Mouse (Mus musculus) heart, adult 2 months (tissue): ENCODE data around the gene Zzef1. TPM values are rescaled to one million over a fixed set of nuclear protein-coding genes. Genes with fewer than 3 reads are reported as not detected.

Experiments
- DNase-seq, 2 experiments: peaks; one replicate each; pipeline ENCODE4 v3.0.0; 2021
- H3K27ac ChIP-seq: fragments of 200-600 bp; 2 replicates; pipeline ENCODE4 v1.8.1; 2022
- H3K27me3 ChIP-seq: fragments of 200-500 bp; 2 replicates; pipeline ENCODE4 v1.6.1; 2012; ENCODE audit warnings: mild to moderate bottlenecking, low read length, inconsistent platforms, mixed read lengths; ENCODE audit not compliant: control insufficient read depth, insufficient read depth
- H3K36me3 ChIP-seq: fragments of 200-500 bp; 2 replicates; pipeline ENCODE4 v1.6.1; 2012; ENCODE audit warnings: low read length, inconsistent platforms; ENCODE audit not compliant: control insufficient read depth, insufficient read depth
- H3K4me1 ChIP-seq: fragments of 200-500 bp; 2 replicates; pipeline ENCODE4 v1.6.1; 2011; ENCODE audit warnings: low read length; ENCODE audit not compliant: control insufficient read depth, insufficient read depth
- H3K4me3 ChIP-seq: fragments of 200-600 bp; 2 replicates; pipeline ENCODE4 v1.8.1; 2022
- H3K79me2 ChIP-seq: fragments of 200-500 bp; replicated peaks from 2 replicates; pipeline ENCODE4 v1.6.1; 2012; ENCODE audit warnings: mild to moderate bottlenecking, inconsistent platforms, low read length, moderate library complexity, mixed read lengths; ENCODE audit not compliant: control insufficient read depth, insufficient read depth
- H3K9ac ChIP-seq: fragments of 200-500 bp; 2 replicates; pipeline ENCODE4 v1.6.1; 2012; ENCODE audit warnings: low read depth, mild to moderate bottlenecking, control low read depth, inconsistent platforms, low read length, mixed read lengths
- CTCF ChIP-seq: fragments of 200-600 bp; IDR thresholded peaks from 2 replicates; pipeline ENCODE4 v1.8.1; 2022; ENCODE audit warnings: antibody characterized with exemption, mild to moderate bottlenecking, moderate library complexity
- EP300 ChIP-seq: fragments of 200-500 bp; IDR thresholded peaks from 2 replicates; pipeline ENCODE4 v1.6.1; 2011; ENCODE audit warnings: low read depth, low read length, control low read depth; ENCODE audit not compliant: insufficient read depth
- POLR2A ChIP-seq: fragments of 200-500 bp; IDR thresholded peaks from 2 replicates; pipeline ENCODE4 v1.6.1; 2011; ENCODE audit warnings: mild to moderate bottlenecking, low read depth, low read length, control low read depth; ENCODE audit not compliant: insufficient read depth
- WGBS: fragments of 180-500 bp; shearing (Covaris S2); methylation state at CpG from one replicate; pipeline ENCODE4 v1.1.7; 2018; 5-methylcytosine and 5-hydroxymethylcytosine counted together
- intact Hi-C: fragments of 180-260 bp; cut with DNase I; formaldehyde crosslinking; loops from one replicate; pipeline ENCODE4 v1.15.1; 2025
- polyA plus RNA-seq: library from polyadenylated mRNA; depleted of rRNA; stranded (reverse); fragments of >200 nt; gene quantifications from 2 replicates; pipeline ENCODE4 v1.2.3, GENCODE M21; 2012
- total RNA-seq, 2 experiments: library from RNA; stranded (reverse); gene quantifications; 2 replicates each; pipeline ENCODE4 v1.2.3; 2021

Zzef1 gene
- total and polyA plus RNA-seq, 3 experiments, result 14.1 to 17.5 (median 17.4) TPM

DNA sequence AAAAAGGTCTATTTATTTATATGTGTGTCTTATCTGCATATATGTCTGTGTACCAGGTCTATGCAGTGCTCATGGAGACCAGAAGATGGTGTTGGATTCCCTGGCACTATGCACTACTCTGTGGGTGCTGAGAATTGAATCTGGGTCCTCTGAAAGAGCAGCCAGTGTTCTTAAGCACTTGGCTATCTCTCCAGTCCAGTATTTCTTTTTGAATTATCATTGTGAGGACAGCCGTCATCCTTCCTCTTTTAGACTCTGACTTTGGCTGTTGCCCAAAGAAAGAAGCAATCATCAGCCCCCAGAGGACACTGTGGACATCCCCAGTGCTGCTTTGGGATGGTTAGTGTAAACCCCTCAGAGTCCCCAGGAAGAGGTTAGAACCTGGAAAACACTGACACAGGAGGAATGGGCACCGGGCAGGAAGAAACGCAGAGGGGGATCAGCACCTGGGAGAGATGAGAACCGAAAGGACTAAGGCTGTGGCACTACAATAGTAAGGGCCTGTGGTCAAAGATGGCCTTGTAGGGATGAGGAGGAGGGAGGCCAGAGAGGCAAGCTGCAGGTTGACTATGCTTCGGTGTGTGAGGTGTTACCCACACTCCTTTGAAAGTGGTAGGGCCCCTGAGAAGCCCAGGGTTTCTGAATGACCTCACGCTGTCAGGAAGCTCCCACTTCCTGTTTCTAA is 150.0 kb downstream of the Zzef1 start:
- H3K9ac ChIP-seq, result no peak overlapping the region
- intact Hi-C loops, result no loop called here
- TF ChIP-seq EP300, result no peak
- peak; percentile 24 for TF ChIP-seq CTCF
- no peak for TF ChIP-seq POLR2A
- no peaks in the 10 kb centered on the region for H3K27me3 ChIP-seq
- H3K79me2 ChIP-seq, result no peaks in the 10 kb centered on the region
- H3K27ac ChIP-seq, result peak overlapping the region; percentile 75
- H3K4me3 ChIP-seq, result no peak overlapping the region
- DNase-seq, result peak; percentile 55 to 59
- peaks cover 4% of the 10 kb centered on the region; the same call in 1 of the 2 replicates for H3K36me3 ChIP-seq
- H3K4me1 ChIP-seq, result peaks cover 24% of the 10 kb centered on the region
- 19% methylated on average over 6 of the region's 6 CpGs for WGBS

DNA sequence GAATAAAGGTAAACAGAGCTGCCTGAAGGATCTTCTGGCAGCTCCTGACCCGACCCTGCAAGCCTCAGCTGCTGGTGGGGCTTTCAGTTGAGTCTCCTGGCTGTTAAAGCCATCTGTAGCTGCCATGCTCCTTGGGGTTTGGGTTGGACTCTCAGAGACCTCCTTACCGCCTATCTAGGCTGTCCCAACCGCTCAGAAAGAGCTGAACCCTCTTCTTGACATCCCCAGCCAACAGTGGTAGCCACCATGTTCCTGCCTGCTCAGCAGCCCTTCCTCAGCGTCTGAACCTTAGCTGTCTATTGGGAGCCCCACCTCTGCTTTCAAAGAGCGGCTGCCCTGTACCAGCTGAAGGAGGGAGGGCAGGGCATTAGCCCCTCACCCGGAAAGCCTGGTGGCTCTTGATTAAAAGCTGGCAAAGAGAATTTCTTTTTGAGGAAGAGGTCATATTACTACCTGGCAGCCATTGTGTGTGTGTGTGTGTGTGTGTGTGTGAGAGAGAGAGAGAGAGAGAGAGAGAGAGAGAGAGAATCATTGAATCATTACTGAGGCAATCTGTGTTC is 150.6 kb downstream of the Zzef1 start:
- Histone ChIP-seq H3K27me3 (no peaks in the 10 kb centered on the region), H3K36me3 (peaks cover 4% of the 10 kb centered on the region; the same call in 1 of the 2 replicates), H3K9ac (no peak overlapping the region), H3K79me2 (no peaks in the 10 kb centered on the region), H3K4me1 (peaks cover 29% of the 10 kb centered on the region), H3K4me3 (no peak overlapping the region), H3K27ac (peak overlapping the region; percentile 75)
- 35% methylated on average over 6 of the region's 6 CpGs for WGBS
- intact Hi-C loops, result no loop called here
- DNase-seq, result peak in 1 of 2 experiments; percentile 53
- TF ChIP-seq EP300 (0 out of 2 replicates have a peak, but pooled peaks have one; percentile 46), POLR2A (0 out of 2 replicates have a peak, but pooled peaks have one; percentile 39), CTCF (no peak)

DNA sequence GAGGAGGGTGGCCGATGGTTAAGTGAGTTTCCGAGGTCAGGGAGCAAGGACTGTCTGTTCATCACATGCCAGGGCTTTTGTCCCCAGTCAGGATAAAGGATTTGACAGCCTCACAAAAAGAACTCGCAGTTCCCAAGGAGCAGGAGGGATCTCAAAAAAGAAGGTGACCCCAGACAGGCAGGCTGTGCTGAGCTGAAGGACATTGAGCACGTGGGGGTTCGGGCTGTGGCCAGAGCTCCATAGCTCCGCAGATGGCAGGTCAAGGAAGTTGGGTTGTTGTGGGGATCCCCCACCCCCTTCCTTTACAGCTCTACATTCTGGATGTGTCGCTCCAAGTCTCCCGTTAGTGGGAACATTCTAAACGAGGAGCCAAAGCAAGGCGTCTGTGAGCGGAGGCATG is 151.8 kb downstream of the Zzef1 start:
- WGBS, result 89% methylated on average over 11 of the region's 11 CpGs
- H3K4me3 ChIP-seq, result no peak overlapping the region

DNA sequence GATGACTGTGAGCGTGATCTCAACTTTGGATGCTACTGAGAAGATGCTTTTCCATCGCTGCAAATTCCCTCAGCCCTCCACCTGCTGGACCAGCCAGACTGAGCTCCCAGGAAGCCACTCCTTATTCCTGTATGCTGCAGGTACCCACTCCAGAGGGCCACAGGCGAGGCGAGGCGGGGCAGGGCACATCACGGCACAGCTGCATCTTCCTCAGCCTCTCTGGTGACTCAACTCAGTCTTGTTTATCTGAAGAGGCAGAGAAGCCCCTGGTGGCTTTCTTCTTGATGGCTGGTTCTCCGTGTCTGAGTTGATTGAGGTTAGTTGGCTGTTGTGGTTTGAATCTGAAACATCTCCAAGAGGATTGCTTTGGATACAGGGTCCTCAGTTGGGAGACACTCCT is 152.2 kb downstream of the Zzef1 start:
- WGBS, result 86% methylated on average over 7 of the region's 7 CpGs
- Histone ChIP-seq H3K4me3 (no peak overlapping the region), H3K79me2 (no peaks in the 10 kb centered on the region), H3K4me1 (peaks cover 40% of the 10 kb centered on the region), H3K27ac (no peak overlapping the region), H3K9ac (no peak overlapping the region), H3K27me3 (no peaks in the 10 kb centered on the region), H3K36me3 (peaks cover 4% of the 10 kb centered on the region; the same call in 1 of the 2 replicates)
- TF ChIP-seq CTCF (no peak), POLR2A (no peak), EP300 (no peak)
- DNase-seq, result no peak
- intact Hi-C loops, result no loop called here

More for the DNA sequence above, 151.8 kb downstream of the Zzef1 start:
- peaks cover 38% of the 10 kb centered on the region for H3K4me1 ChIP-seq
- no peak for DNase-seq
- H3K79me2 ChIP-seq, result no peaks in the 10 kb centered on the region
- no peaks in the 10 kb centered on the region for H3K27me3 ChIP-seq
- peaks cover 4% of the 10 kb centered on the region; the same call in 1 of the 2 replicates for H3K36me3 ChIP-seq
- intact Hi-C loops, result no loop called here
- no peak overlapping the region for H3K27ac ChIP-seq
- no peak for TF ChIP-seq CTCF
- no peak for TF ChIP-seq EP300
- TF ChIP-seq POLR2A, result no peak
- no peak overlapping the region for H3K9ac ChIP-seq

DNA sequence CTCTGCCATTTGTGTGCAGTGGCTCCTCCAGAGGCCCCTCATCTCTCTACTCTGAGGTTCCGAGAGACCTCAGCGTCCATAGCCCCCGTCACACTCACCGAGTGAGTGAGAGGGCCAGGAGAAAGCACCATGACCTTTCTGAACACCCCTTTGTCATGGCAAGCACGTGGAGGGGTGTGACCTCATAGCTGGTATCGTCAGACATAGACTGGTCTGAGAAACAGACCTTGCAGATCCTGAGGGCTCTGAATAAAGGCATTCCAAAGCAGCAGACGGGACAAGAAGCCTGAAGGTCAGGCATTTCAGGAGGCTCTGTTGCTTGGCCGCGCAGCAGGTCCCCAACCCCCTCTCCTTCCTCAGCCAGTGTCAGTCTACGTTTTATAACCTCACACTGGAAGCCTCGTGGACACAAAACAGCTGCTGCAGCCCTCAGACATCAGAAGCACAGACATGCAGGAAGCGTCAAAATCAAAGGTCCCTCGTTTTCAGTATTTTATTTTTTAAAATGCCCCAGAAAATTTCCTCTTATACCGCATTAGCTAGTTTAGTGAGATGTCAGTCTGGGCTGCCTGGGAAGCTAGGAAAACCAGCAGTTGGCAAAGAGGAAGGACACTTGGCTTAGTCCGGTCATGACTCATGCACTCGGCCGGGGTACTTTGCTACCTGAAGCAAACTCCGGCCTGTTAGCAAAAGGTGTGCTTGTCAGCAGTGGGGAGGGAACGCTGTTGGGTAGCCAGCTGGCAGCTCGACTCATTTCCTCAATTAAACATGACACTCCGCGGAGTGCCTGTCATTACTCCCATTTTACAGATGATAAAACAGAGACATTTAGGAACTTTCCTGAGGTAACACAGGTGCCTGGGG is 155.3 kb downstream of the Zzef1 start:
- Histone ChIP-seq H3K79me2 (no peaks in the 10 kb centered on the region), H3K36me3 (peaks cover 4% of the 10 kb centered on the region), H3K27ac (peak overlapping the region; percentile 82), H3K27me3 (no peaks in the 10 kb centered on the region), H3K4me1 (peaks cover 48% of the 10 kb centered on the region), H3K9ac (0 out of 2 replicates have a peak overlapping the region, but pooled peaks have one; percentile 10), H3K4me3 (no peak overlapping the region)
- TF ChIP-seq CTCF (no peak), POLR2A (no peak), EP300 (no peak)
- 45% methylated on average over 22 of the region's 22 CpGs for WGBS
- DNase-seq, result peak in 1 of 2 experiments; percentile 34
- intact Hi-C loops, result no loop called here

DNA sequence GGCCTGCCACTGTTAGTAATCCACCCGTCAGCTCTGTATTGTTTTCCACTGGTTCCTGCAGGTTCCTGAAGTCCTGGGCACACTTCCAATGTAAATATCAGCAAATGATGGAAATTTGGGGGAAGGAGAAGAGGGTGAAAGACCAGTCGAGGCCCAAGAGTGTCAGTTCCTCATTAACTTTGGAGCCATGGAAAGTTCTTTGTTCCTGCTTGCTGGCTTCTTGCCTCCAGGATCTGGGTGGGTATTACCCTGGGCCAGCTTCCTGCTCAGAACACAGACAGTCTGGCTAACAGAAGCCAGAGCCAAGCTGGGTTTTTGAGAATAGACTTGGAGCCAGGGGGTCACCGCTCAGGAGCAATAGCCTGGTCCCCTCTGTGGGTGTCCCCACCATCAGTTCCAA is 156.2 kb downstream of the Zzef1 start:
- no peak for TF ChIP-seq CTCF
- TF ChIP-seq POLR2A, result no peak
- TF ChIP-seq EP300, result peak; percentile 66; the same call in 1 of the 2 replicates
- H3K4me3 ChIP-seq, result no peak overlapping the region
- H3K27ac ChIP-seq, result peak overlapping the region; percentile 82
- peaks cover 4% of the 10 kb centered on the region for H3K36me3 ChIP-seq
- H3K4me1 ChIP-seq, result peaks cover 42% of the 10 kb centered on the region
- peak; percentile 59 to 74 for DNase-seq
- H3K9ac ChIP-seq, result no peak overlapping the region
- intact Hi-C loops, result no loop called here
- WGBS, result 33% methylated on average over 3 of the region's 3 CpGs
- H3K79me2 ChIP-seq, result no peaks in the 10 kb centered on the region
- H3K27me3 ChIP-seq, result no peaks in the 10 kb centered on the region
